Mouse (Mus musculus) midbrain, postnatal 0 days (tissue): ENCODE measurements around the gene Cyb561a3. TPM values are rescaled to one million over a fixed set of nuclear protein-coding genes. Genes with fewer than 3 reads are reported as not detected.

ENCODE experiments used
- ATAC-seq: fragments of 200-750 bp; cut with Nextera tagmentation; 2 replicates; pipeline ENCODE4 v1.8.0; 2017; ENCODE audit warnings: moderate number of reproducible peaks, mild to moderate bottlenecking, moderate TSS enrichment, moderate library complexity; ENCODE audit not compliant: low FRiP score
- DNase-seq: peaks from one replicate; pipeline ENCODE4 v3.0.0-alpha.2; 2015; ENCODE audit warnings: low spot score
- H3K27ac ChIP-seq: fragments of 300-500 bp; sonication (generic); 2 replicates; pipeline ENCODE4 v1.5.1; 2014; ENCODE audit warnings: low read depth, mild to moderate bottlenecking, low read length, mixed read lengths
- H3K27me3 ChIP-seq: fragments of 300-500 bp; sonication (generic); 2 replicates; pipeline ENCODE4 v1.6.1; 2014; ENCODE audit warnings: low read length, control low read depth, mixed read lengths; ENCODE audit not compliant: insufficient read depth
- H3K36me3 ChIP-seq: fragments of 300-500 bp; sonication (generic); 2 replicates; pipeline ENCODE4 v1.6.1; 2014; ENCODE audit warnings: low read length, control low read depth, mixed read lengths; ENCODE audit not compliant: insufficient read depth
- H3K4me1 ChIP-seq: fragments of 300-500 bp; sonication (generic); 2 replicates; pipeline ENCODE4 v1.6.1; 2014; ENCODE audit warnings: mild to moderate bottlenecking, control low read depth, antibody characterized with exemption, low read length, mixed read lengths; ENCODE audit not compliant: insufficient read depth
- H3K4me2 ChIP-seq: fragments of 300-500 bp; sonication (generic); 2 replicates; pipeline ENCODE4 v1.6.1; 2014; ENCODE audit warnings: low read depth, mild to moderate bottlenecking, low read length, mixed read lengths; ENCODE audit not compliant: poor library complexity, severe bottlenecking
- H3K4me3 ChIP-seq: fragments of 300-500 bp; sonication (generic); 2 replicates; pipeline ENCODE4 v1.5.1; 2014; ENCODE audit warnings: low read depth, mild to moderate bottlenecking, low read length, moderate library complexity
- H3K9ac ChIP-seq: fragments of 300-500 bp; sonication (generic); replicated peaks from 2 replicates; pipeline ENCODE4 v1.6.1; 2014; ENCODE audit warnings: mild to moderate bottlenecking, low read length, moderate library complexity, mixed read lengths; ENCODE audit not compliant: poor library complexity, severe bottlenecking
- H3K9me3 ChIP-seq: fragments of 300-500 bp; sonication (generic); 2 replicates; pipeline ENCODE4 v1.6.1; 2016; ENCODE audit warnings: low read length, control low read depth
- CTCF ChIP-seq: IDR thresholded peaks from 2 replicates; pipeline ENCODE4 v1.5.1; 2016; ENCODE audit warnings: antibody characterized with exemption, mild to moderate bottlenecking
- WGBS: fragments of 180-500 bp; shearing (Covaris S2); extraction: QIAGEN DNeasy Blood & Tissue Kit; methylation state at CpG from one replicate; pipeline ENCODE4 v1.1.7; 2014; 5-methylcytosine and 5-hydroxymethylcytosine counted together
- polyA plus RNA-seq: library from polyadenylated mRNA; unstranded; fragments of >200 nt; fragmentation: Nextera tagmentation; extraction: Ambion mirVana; gene quantifications from 2 replicates; pipeline ENCODE4 v1.2.1, GENCODE M21; 2015
- total RNA-seq: library from RNA; depleted of rRNA; stranded (reverse); fragments of >200 nt; gene quantifications from 2 replicates; pipeline ENCODE4 v1.2.3, GENCODE M21; 2014; rRNA removed

Gene Cyb561a3
- 19.1 and 32.0 TPM in 2 replicates for total RNA-seq
- 20.3 and 22.2 TPM in 2 replicates for polyA plus RNA-seq

DNA sequence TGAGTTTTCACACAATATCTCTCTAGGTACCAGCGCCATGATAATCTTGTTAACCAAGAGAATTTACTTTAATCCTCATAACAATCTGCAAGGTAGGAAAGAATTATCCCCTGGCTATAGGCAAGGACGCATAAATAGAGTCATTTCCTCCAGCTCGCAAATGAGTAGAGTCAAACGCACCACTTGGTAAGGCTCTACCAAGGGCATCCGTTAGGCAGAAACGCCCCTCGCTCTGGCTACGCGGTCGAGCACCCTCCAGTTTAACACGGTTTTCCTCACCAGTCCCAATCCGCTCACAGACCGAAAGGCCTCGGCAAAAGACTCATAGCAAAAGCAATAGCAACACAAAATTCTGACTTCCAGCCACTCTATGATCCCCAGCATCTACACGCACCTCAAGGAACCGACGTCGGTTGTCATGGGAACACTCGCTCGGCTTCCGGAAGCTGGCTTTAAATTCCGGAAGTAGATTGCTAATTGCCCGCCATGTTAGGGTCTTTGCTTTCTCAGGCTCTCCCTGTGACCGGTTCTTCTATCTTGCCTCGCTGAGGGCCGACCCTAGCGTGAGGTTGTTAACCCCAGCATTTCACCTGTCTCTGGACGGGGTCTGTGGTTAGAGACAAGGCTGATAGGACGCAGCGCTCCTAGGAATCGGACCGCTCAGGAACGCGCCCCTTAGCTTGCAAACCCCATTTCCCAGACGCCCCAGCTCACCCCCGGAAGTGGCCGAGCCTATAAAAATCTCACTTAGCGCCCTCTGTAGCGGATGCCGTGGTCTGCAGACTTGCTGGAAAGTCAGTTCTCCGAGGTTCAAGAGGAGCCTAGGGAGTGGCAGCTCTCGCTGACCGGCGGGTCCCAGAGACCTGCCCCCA is at the start of gene Cyb561a3, which contains the start of gene Tmem138:
Gene Cyb561a3, plus strand, starts transcription at position 483 of the 872 bp plus-strand sequence.
Gene Tmem138, minus strand, starts transcription at position 673 of the 872 bp plus-strand sequence.
- Histone ChIP-seq H3K27me3 (no peaks in the 10 kb centered on the region), H3K9ac (peak within 1 kb of the TSS; percentile 65), H3K4me1 (no peaks in the 10 kb centered on the region), H3K9me3 (no peaks in the 10 kb centered on the region), H3K36me3 (peaks cover 30% of the 10 kb centered on the region), H3K4me3 (peak within 1 kb of the TSS; percentile 53), H3K4me2 (peak within 1 kb of the TSS; percentile 77), H3K27ac (peak within 1 kb of the TSS; percentile 92)
- under 1% methylated on average over 44 of the region's 44 CpGs for WGBS
- peak; percentile 94 for ATAC-seq
- DNase-seq: peak; percentile 97
- peak; percentile 80 for TF ChIP-seq CTCF

DNA sequence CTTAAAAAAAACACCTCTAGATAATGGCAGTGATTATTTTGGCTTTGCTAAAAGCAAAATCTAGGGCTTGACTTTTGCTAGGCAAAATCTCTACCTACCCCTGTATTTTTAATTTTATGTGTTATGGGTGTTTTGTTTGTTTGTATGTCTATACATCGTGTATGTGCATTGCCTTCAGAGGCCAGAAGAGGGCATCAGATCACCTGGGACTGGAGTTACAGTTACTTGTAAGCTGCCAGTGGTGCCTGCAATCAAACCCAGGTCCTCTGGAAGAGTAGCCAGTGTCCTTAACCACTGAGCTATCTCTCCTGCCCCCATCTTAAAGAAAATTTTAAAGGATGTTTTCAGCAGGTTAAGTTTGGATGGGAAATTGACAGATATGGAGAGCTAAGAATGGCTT is 46.9 kb upstream of the Cyb561a3 start:
- Histone ChIP-seq H3K4me1 (no peaks in the 10 kb centered on the region), H3K36me3 (peaks cover 34% of the 10 kb centered on the region), H3K27ac (no peak overlapping the region), H3K9me3 (no peaks in the 10 kb centered on the region), H3K4me2 (no peak overlapping the region), H3K27me3 (no peaks in the 10 kb centered on the region), H3K4me3 (no peak overlapping the region), H3K9ac (no peak overlapping the region)
- ATAC-seq (no peak), DNase-seq (no peak)
- WGBS: 98% methylated on average over 1 of the region's 1 CpGs
- TF ChIP-seq CTCF: peak; percentile 34

DNA sequence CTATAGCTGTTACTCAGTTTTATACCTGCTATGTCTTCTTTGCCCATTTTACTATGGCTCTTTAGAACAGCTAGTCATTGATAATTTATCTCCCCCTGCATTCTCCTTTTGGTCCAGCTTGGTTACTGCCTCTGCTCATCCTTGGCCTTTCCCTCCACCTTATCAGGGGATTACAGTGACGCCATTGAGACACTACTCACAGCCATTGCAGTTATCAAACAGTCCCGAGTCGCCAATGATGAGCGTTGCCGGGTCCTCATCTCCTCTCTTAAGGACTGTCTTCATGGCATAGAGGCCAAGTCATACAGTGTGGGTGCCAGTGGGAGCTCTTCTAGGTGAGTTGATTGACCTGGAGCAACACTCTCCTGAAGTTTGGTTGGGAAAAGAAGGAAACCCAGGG is 37.5 kb upstream of the Cyb561a3 start:
- no peaks in the 10 kb centered on the region for H3K27me3 ChIP-seq
- H3K4me2 ChIP-seq: no peak overlapping the region
- H3K36me3 ChIP-seq: peaks cover 78% of the 10 kb centered on the region
- no peaks in the 10 kb centered on the region for H3K9me3 ChIP-seq
- no peak overlapping the region for H3K4me3 ChIP-seq
- DNase-seq (no peak), ATAC-seq (no peak)
- no peak overlapping the region for H3K9ac ChIP-seq
- no peak for TF ChIP-seq CTCF
- H3K27ac ChIP-seq: no peak overlapping the region
- H3K4me1 ChIP-seq: no peaks in the 10 kb centered on the region
- WGBS: 97% methylated on average over 5 of the region's 5 CpGs

DNA sequence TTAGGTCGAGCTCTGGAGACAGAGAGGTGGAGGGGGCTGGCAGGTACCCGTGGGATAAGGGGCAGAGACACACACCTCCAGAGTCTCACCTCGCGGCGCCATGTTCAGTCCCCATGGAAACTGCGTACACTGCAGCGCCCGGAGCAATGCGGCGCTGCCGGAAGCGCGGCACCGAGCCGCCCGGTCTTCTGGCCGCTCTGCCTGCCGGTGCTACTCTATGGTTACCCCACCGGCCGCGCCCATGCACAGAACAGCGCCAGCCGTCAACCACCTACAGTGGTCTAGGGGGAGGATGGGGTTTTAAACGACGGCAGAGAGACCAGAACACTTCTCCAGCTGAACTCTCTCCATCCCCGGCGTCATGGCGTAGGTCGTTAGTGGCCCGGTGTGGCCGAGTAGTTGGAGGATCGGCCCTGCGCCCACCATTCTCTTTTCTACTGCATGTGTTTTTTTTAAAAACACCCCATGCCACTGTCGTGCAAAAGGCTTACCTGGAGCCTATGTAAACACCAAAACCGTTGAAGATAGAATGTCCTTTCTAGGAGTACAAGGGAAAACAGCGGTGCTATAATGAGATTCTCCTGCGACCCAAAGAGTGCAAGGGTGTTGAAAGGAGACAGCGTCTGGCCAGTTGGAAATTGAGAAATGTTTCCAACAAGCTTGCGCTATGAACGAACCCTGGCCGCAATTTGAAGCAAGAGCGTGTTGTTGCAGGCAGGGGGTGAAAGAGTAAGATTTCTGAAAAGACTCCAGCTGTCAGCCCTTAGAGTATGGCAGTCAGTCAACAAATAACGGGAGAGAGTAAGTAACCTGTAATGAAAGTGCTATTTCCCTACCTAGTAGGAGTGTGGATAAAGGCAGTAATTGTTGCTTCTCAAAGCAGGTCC is 21.1 kb upstream of the Cyb561a3 start, which contains the start of gene Tmem216:
Gene Tmem216, minus strand, starts transcription at position 615 of the 887 bp plus-strand sequence.
- H3K4me3 ChIP-seq: peak within 1 kb of the TSS; percentile 56
- ATAC-seq: peak; percentile 98
- peak; percentile 92 for DNase-seq
- peaks cover 14% of the 10 kb centered on the region; the same call in 1 of the 2 replicates for H3K4me1 ChIP-seq
- peak; percentile 33 for TF ChIP-seq CTCF
- no peaks in the 10 kb centered on the region for H3K27me3 ChIP-seq
- H3K9ac ChIP-seq: peak within 1 kb of the TSS; percentile 71
- H3K27ac ChIP-seq: peak within 1 kb of the TSS; percentile 88
- H3K36me3 ChIP-seq: peaks cover 8% of the 10 kb centered on the region; the same call in 1 of the 2 replicates
- H3K9me3 ChIP-seq: no peaks in the 10 kb centered on the region
- WGBS: under 1% methylated on average over 39 of the region's 43 CpGs
- peak within 1 kb of the TSS; percentile 56 for H3K4me2 ChIP-seq

DNA sequence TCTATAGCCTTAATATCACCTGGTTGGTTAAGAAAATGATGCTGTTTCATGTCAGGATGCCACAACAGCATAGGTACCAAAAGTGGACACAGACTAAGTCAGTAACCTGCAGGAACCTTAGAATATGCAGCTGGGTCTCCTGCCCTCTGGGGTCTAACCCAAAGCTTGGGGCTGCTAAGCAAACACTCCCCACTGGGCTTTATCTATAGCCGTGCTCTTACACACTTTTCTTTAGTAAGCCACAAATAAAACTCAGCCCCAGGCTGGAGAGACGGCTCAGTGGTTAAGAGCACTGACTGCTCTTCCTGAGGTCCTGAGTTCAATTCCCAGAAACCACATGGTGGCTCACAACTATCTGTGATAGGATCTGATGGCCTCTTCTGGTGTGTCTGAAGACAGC is 20.0 kb upstream of the Cyb561a3 start:
- WGBS: 78% methylated on average over 2 of the region's 2 CpGs
- H3K27ac ChIP-seq: no peak overlapping the region
- DNase-seq (no peak), ATAC-seq (no peak)
- TF ChIP-seq CTCF: no peak
- H3K9ac ChIP-seq: no peak overlapping the region
- H3K4me1 ChIP-seq: peaks cover 14% of the 10 kb centered on the region; the same call in 1 of the 2 replicates
- no peaks in the 10 kb centered on the region for H3K36me3 ChIP-seq
- no peak overlapping the region for H3K4me3 ChIP-seq
- H3K4me2 ChIP-seq: peak overlapping the region; percentile 56; the same call in 1 of the 2 replicates
- no peaks in the 10 kb centered on the region for H3K9me3 ChIP-seq
- no peaks in the 10 kb centered on the region for H3K27me3 ChIP-seq
